Mouse (Mus musculus) olfactory bulb, adult 2 months (tissue): Measurements from ENCODE around the gene Rdm1.
"Not testable (repeated sequence)": the region's sequence is repeated elsewhere in the genome, so short reads cannot be mapped to it uniquely, and the experiment has no call there.

Experiments used
- CTCF ChIP-seq: fragments of 200-500 bp; IDR thresholded peaks from 2 replicates; pipeline ENCODE4 v1.5.1; 2012; ENCODE audit warnings: low read depth, mild to moderate bottlenecking, low read length, moderate library complexity; ENCODE audit not compliant: insufficient read depth
- POLR2A ChIP-seq: fragments of 200-500 bp; IDR thresholded peaks from 2 replicates; pipeline ENCODE4 v1.6.1; 2012; ENCODE audit warnings: mild to moderate bottlenecking, low read depth, low read length, moderate library complexity; ENCODE audit not compliant: insufficient read depth

GRCm38 (mm10) chr11:101657886-101658750 lies 31.1 kb downstream of the Rdm1 start:
- TF ChIP-seq CTCF = not testable (repeated sequence)
- TF ChIP-seq POLR2A = 0 out of 2 replicates have a peak, but pooled peaks have one; percentile 24
